Mouse (Mus musculus) neural tube, embryonic 12.5 days (tissue): ENCODE data around the gene Dazl. TPM values are rescaled to one million over a fixed set of nuclear protein-coding genes. Genes with fewer than 3 reads are reported as not detected.

Source experiments
- ATAC-seq: fragments of 200-750 bp; cut with Nextera tagmentation; 2 replicates; pipeline ENCODE4 v1.8.0; 2017; ENCODE audit warnings: low read depth, mild to moderate bottlenecking, moderate TSS enrichment, moderate library complexity; ENCODE audit not compliant: low FRiP score
- H3K27ac ChIP-seq: fragments of 300-500 bp; sonication (generic); 2 replicates; pipeline ENCODE4 v1.5.1; 2016
- H3K27me3 ChIP-seq: fragments of 300-500 bp; sonication (generic); replicated peaks from 2 replicates; pipeline ENCODE4 v1.6.1; 2016; ENCODE audit warnings: mild to moderate bottlenecking
- H3K36me3 ChIP-seq: fragments of 300-500 bp; sonication (generic); 2 replicates; pipeline ENCODE4 v1.6.1; 2016; ENCODE audit warnings: mild to moderate bottlenecking
- H3K4me1 ChIP-seq: fragments of 300-500 bp; sonication (generic); 2 replicates; pipeline ENCODE4 v1.6.1; 2016
- H3K4me2 ChIP-seq: fragments of 300-500 bp; sonication (generic); replicated peaks from 2 replicates; pipeline ENCODE4 v1.6.1; 2016; ENCODE audit warnings: mild to moderate bottlenecking
- H3K4me3 ChIP-seq: fragments of 300-500 bp; sonication (generic); 2 replicates; pipeline ENCODE4 v1.5.1; 2016
- H3K9ac ChIP-seq: fragments of 300-500 bp; sonication (generic); 2 replicates; pipeline ENCODE4 v1.6.1; 2016; ENCODE audit warnings: mild to moderate bottlenecking
- H3K9me3 ChIP-seq: fragments of 300-500 bp; sonication (generic); 2 replicates; pipeline ENCODE4 v1.6.1; 2016; ENCODE audit warnings: mild to moderate bottlenecking
- WGBS: fragments of 180-500 bp; shearing (Covaris S2); methylation state at CpG from one replicate; pipeline ENCODE4 v1.1.7; 2016; 5-methylcytosine and 5-hydroxymethylcytosine counted together
- polyA plus RNA-seq: library from polyadenylated mRNA; unstranded; fragments of >200 nt; fragmentation: Nextera tagmentation; extraction: Ambion mirVana; gene quantifications from 2 replicates; pipeline ENCODE4 v1.2.1, GENCODE M21; 2016

Dazl gene
- 0.32 TPM in 1 of 2 replicates, not detected in the other for polyA plus RNA-seq

DNA sequence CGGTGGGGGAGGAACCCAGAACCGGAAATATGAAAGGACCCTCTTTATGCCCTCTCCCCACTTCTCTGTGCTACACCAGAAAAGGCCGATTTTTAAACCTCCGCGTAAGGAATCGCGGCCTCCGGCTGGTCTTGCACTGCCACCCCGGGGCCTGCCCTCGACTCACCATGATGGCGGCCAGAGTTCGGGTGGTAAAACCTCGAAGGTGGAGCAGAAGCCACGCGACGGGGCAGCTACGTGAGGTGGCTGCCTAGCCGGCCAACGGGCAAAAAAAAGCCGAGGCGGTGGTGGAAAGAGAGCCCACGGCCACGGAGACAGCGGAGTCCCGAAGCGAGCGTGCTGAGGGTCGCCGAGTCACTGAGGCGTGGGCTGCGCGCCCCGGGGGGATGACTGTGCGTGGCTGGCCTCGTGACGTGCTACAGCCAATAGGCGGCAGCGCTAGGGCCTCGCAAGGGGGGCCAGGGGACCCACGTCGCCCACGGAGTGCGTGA is at the start of gene Dazl:
Dazl (minus strand) TSS at position 396 of the 491 bp plus-strand sequence.
- 90% methylated on average over 43 of the region's 43 CpGs for WGBS
- peak within 1 kb of the TSS; percentile 37 for H3K4me3 ChIP-seq
- no peaks in the 10 kb centered on the region for H3K4me1 ChIP-seq
- H3K4me2 ChIP-seq, result peak within 1 kb of the TSS; percentile 59
- no peaks in the 10 kb centered on the region for H3K36me3 ChIP-seq
- peak; percentile 21; the same call in 1 of the 2 replicates for ATAC-seq
- H3K27ac ChIP-seq, result no peak within 1 kb of the TSS
- no peaks in the 10 kb centered on the region for H3K27me3 ChIP-seq
- H3K9me3 ChIP-seq, result peaks cover 14% of the 10 kb centered on the region
- peak within 1 kb of the TSS; percentile 53; the same call in 1 of the 2 replicates for H3K9ac ChIP-seq

DNA sequence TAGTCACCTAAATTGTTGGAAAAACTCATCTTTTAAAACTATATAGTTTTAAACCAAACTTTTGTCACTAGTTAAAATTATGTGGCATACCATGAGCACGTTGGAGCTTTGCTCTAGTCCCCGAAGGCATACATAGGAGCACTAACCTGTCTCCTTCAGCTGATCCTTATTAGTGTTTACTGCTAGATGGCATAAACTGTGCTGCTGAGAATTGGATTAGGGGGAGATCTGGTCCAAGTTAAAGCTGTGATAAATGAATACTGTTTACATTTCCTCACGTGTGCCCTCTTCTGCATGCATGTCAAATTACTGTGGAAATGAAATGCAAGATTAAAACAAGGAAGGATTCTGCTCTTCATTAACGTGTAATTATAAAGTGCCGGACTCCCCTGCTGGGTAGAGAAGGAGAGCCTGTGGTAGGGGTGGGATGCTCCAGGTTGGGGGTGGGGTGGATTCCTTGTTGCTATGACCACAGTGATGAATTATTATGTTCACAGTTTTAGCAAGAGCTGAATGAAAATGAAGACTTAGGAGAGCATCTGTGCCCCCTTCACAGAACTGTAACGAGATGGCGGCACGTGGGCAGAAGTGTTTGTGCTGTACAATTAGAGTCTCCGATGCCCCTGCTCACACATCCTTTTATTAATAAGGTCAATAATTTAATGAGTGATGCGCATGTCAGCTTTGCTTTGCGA is 48.6 kb upstream of the Dazl start:
- no peak overlapping the region for H3K27ac ChIP-seq
- whole genome bisulfite sequencing, result 78% methylated on average over 11 of the region's 11 CpGs
- no peak overlapping the region for H3K4me2 ChIP-seq
- H3K27me3 ChIP-seq, result no peaks in the 10 kb centered on the region
- H3K36me3 ChIP-seq, result no peaks in the 10 kb centered on the region
- H3K4me1 ChIP-seq, result no peaks in the 10 kb centered on the region
- H3K9me3 ChIP-seq, result no peaks in the 10 kb centered on the region
- H3K9ac ChIP-seq, result no peak overlapping the region
- no peak overlapping the region for H3K4me3 ChIP-seq
- peak; percentile 53; the same call in 1 of the 2 replicates for ATAC-seq

DNA sequence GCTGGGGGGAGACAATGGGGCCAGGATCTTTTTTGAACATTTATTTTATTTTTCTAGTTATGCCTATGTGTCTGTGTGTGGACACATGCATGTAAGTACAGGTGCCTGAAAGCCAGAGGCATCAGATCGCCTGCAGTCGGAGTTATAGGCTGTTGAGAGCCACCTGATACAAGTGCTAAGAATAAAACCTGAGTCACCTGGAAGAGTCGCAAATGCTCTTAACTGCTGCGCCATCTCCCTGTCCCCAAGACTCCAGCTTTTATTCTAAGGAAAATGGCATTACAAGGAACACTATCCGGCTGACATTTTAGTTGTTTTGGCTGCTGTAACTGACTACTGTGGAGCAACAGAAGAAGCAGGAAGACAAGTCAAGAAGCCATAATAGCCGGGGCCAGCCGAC is 45.5 kb upstream of the Dazl start:
- Histone ChIP-seq H3K27ac (no peak overlapping the region), H3K9ac (no peak overlapping the region), H3K36me3 (no peaks in the 10 kb centered on the region), H3K9me3 (no peaks in the 10 kb centered on the region), H3K27me3 (no peaks in the 10 kb centered on the region), H3K4me3 (no peak overlapping the region), H3K4me2 (no peak overlapping the region), H3K4me1 (no peaks in the 10 kb centered on the region)
- WGBS, result 93% methylated on average over 7 of the region's 7 CpGs
- no peak for ATAC-seq

DNA sequence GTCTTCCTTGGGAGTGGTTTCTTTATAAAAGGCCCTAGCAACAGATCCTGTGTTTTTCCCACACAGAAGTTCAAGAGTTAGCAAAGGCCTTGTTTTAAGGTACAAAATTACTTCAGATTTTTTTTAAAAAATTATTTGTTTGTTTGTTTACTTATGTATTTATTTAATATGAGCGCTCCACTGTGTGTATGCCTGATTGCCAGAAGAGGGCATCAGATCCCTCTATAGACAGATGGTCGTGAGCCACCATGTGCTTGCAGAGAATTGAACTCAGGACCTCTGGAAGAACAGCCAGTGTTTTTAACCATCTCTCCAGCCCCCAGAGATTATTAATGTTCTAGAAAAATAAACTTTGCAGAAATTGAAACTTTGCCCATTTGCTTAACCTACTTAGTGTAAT is 42.3 kb upstream of the Dazl start:
- Histone ChIP-seq H3K27ac (no peak overlapping the region), H3K27me3 (no peaks in the 10 kb centered on the region), H3K36me3 (no peaks in the 10 kb centered on the region), H3K9ac (no peak overlapping the region), H3K4me1 (no peaks in the 10 kb centered on the region), H3K9me3 (no peaks in the 10 kb centered on the region), H3K4me2 (no peak overlapping the region), H3K4me3 (no peak overlapping the region)
- 78% methylated on average over 2 of the region's 2 CpGs for WGBS
- ATAC-seq, result no peak

DNA sequence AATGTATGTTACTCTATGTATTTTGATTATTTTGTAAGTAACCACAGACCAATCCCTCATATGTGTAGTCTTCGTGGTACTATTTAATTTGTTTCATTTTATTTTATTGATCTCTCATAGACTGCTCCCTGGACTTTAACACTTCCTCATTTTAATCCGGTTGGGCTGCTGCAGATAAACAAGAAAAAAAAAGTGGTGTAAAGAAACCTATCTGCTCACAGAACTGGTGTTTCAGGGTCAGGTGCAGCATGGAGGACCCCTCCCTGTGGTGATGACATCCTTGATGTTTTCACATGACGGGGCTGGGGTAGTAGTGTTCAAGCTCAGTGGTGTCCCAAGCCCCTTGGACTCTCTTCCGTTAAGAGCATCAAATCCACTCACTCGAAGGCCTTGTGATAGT is 41.3 kb upstream of the Dazl start:
- Histone ChIP-seq H3K4me3 (no peak overlapping the region), H3K36me3 (no peaks in the 10 kb centered on the region), H3K4me2 (no peak overlapping the region), H3K27me3 (no peaks in the 10 kb centered on the region), H3K4me1 (no peaks in the 10 kb centered on the region), H3K9ac (no peak overlapping the region), H3K27ac (no peak overlapping the region), H3K9me3 (no peaks in the 10 kb centered on the region)
- ATAC-seq, result no peak
- WGBS, result 87% methylated on average over 5 of the region's 5 CpGs

DNA sequence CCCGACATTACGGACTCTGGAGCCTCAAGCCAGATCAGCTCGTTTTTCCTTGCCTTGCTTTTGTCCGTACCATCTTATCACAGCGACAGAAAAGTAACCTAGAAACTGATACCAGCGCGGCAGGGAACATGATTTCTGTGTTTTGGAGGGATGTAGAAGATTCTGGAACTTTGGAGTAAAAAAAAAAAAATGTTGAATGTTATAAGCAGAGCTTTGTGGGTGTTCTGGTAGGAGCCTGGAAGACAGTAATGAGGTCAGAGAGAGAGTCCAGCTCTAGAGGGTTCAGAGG is 38.5 kb upstream of the Dazl start:
- 87% methylated on average over 7 of the region's 7 CpGs for WGBS

DNA sequence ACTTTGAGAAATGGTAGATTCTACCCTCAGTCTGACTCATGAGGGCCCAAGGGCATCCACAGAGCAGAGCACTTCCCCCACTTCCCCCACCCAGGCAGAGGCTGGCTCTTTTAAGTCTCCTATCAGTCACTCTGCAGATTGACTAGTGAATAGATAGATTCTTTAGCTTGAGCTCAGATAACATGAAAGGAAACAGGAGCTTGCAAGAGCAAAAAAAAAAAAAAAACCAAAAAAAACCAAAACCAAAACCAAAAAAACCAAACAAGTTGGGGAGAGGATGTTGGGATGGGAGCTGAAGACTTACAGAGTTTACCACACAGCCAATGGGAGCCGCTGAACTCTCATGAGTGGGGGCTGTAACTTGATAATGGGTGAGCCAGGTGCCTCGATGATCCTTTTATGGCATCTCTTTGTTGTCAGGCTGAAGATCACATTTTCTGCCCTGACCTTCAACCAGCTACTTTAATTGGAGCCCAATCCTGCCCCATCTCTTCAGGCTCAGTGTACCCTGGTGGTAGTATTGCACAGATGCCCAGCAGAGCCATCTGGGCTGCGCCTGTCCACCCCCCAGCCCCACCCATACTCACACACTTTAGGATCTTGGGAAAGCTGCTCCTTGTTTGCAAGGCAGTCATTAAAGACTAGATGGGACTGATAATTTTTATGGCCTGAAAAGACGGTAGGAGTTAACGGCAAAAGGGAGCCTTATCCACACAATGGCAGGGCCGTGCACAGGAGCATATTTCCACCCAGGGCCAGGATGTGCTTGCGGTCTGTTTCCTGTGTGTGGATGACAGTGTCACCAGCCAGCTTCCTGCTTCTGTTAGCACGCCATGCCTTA is 38.0 kb upstream of the Dazl start:
- Histone ChIP-seq H3K36me3 (no peaks in the 10 kb centered on the region), H3K4me2 (no peak overlapping the region), H3K27ac (no peak overlapping the region), H3K9me3 (no peaks in the 10 kb centered on the region), H3K4me1 (no peaks in the 10 kb centered on the region), H3K9ac (no peak overlapping the region), H3K27me3 (no peaks in the 10 kb centered on the region), H3K4me3 (no peak overlapping the region)
- 63% methylated on average over 8 of the region's 8 CpGs for WGBS
- no peak for ATAC-seq

More for the DNA sequence above, 38.5 kb upstream of the Dazl start:
- no peaks in the 10 kb centered on the region for H3K9me3 ChIP-seq
- H3K4me3 ChIP-seq, result no peak overlapping the region
- ATAC-seq, result no peak
- no peak overlapping the region for H3K27ac ChIP-seq
- H3K4me1 ChIP-seq, result no peaks in the 10 kb centered on the region
- no peaks in the 10 kb centered on the region for H3K27me3 ChIP-seq
- H3K4me2 ChIP-seq, result no peak overlapping the region
- no peaks in the 10 kb centered on the region for H3K36me3 ChIP-seq
- H3K9ac ChIP-seq, result no peak overlapping the region

DNA sequence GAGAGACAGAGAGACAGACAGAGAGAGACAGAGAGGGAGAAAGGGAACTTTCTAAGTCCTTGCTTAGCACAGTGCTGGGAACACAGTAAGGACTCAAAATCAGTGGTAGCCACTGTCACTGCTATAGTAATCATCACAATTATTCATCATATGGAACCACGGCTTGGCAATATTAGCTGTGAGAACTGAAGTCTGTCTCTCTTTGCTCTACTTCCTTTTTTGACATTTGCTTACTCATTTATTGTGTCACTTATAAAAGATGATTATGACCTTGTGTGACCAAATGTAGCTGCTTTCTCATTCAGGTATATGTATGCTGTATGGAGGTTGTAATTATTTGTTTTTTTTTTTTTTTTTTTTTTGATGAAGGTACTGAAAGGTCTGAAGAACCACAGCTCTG is 36.8 kb upstream of the Dazl start:
- H3K36me3 ChIP-seq, result no peaks in the 10 kb centered on the region
- ATAC-seq, result no peak
- 96% methylated on average over 1 of the region's 1 CpGs for WGBS
- H3K9me3 ChIP-seq, result no peaks in the 10 kb centered on the region
- H3K27ac ChIP-seq, result no peak overlapping the region
- no peak overlapping the region for H3K4me3 ChIP-seq
- no peaks in the 10 kb centered on the region for H3K27me3 ChIP-seq
- H3K4me1 ChIP-seq, result no peaks in the 10 kb centered on the region
- H3K4me2 ChIP-seq, result no peak overlapping the region
- no peak overlapping the region for H3K9ac ChIP-seq

DNA sequence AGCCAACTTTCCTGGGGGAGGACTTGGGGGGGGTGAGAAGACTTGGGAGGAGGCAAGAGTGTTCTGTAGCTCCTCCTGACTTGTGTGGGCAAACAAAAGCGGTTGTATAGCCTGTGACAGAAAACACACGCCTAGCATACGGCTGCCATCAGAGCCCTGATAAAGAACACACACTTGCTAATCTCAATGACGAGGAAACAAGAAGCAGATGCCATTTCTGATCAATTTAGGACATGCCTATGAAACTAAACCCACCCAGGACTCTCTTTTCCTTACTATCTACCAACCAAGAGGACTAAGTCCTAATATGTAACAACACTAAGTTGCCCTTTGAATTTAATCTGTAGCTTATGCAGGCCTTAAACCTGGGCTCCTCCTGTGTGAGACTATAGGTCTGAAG is 31.2 kb upstream of the Dazl start:
- H3K9me3 ChIP-seq, result no peaks in the 10 kb centered on the region
- no peak overlapping the region for H3K27ac ChIP-seq
- no peak overlapping the region for H3K9ac ChIP-seq
- no peak overlapping the region for H3K4me2 ChIP-seq
- no peaks in the 10 kb centered on the region for H3K27me3 ChIP-seq
- H3K4me3 ChIP-seq, result no peak overlapping the region
- WGBS, result 92% methylated on average over 4 of the region's 4 CpGs
- ATAC-seq, result no peak
- H3K4me1 ChIP-seq, result no peaks in the 10 kb centered on the region
- H3K36me3 ChIP-seq, result no peaks in the 10 kb centered on the region

DNA sequence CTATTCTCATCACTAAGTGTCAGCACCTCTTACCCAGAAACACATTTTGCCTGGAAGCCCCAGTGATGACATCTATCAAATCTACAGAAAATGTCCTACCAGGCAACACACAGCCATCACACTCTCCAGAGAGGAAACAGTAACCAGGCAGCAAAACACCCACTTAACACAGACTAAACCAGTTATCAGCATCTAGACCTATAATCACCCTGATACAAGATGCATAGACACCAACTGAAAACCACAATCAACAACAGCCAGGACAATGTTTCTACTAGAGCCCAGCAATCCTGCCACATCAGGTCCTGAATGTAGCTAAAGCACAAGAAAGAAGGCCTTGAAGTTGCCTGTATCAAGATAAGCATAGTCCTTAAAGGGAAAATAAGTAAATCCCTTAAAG is 25.4 kb upstream of the Dazl start:
- no peaks in the 10 kb centered on the region for H3K4me1 ChIP-seq
- H3K4me3 ChIP-seq, result no peak overlapping the region
- H3K4me2 ChIP-seq, result no peak overlapping the region
- no peaks in the 10 kb centered on the region for H3K9me3 ChIP-seq
- no peak overlapping the region for H3K9ac ChIP-seq
- H3K27me3 ChIP-seq, result no peaks in the 10 kb centered on the region
- H3K36me3 ChIP-seq, result no peaks in the 10 kb centered on the region
- H3K27ac ChIP-seq, result no peak overlapping the region
- ATAC-seq, result no peak

DNA sequence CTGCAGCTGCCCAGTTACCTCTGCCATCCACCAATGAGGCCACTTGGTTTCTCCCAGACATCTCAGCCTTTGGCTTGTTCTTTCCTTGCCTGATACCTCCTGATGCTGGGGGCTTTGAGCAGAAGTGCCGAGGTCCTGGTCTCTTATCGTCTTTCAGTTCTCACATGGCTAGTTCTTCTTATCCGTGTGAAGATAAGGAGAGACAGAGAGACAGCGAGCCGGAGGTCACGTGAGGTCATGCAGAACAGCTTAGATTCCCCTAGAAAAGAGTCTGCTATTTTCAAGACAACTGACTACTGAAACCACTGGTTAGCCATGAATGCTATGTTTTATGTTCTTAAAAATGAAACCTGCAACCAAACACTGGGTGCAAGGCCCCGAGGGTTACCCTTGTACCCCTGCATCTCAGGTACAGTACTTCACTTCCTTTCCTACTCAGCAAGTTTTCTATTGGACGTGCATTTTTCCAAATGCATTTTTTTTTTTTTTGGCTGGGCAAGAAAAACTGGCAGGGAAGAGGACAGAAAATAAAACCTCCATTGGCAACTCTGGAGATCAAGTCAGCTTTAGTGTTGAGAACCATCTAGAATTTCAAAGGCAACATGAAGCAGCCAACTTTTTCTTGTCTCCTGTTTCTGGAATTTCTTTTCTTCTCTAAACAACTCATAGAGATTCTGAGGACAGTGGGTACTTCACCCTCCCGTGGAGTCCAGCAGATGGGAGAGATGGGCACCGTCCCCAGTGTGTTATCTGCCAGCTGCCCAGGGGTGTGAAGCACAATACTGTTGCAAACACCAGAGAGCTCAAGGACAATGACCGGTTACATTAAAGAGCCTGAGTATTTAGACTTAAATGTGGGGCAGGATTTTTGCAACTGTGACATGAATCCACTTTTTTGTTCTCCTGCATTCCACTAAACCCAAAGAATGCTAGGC is 23.0 kb upstream of the Dazl start:
- no peak overlapping the region for H3K9ac ChIP-seq
- H3K36me3 ChIP-seq, result no peaks in the 10 kb centered on the region
- H3K4me3 ChIP-seq, result no peak overlapping the region
- H3K27ac ChIP-seq, result no peak overlapping the region
- 77% methylated on average over 11 of the region's 11 CpGs for WGBS
- no peaks in the 10 kb centered on the region for H3K9me3 ChIP-seq
- no peak overlapping the region for H3K4me2 ChIP-seq
- H3K27me3 ChIP-seq, result no peaks in the 10 kb centered on the region
- ATAC-seq, result no peak
- no peaks in the 10 kb centered on the region for H3K4me1 ChIP-seq
